Mouse (Mus musculus) G1E (cell line): ENCODE results near the gene Speg.

Experiments used
- CTCF ChIP-seq: IDR thresholded peaks from 2 replicates; pipeline ENCODE4 v1.5.1; 2012; ENCODE audit warnings: low read depth, low read length, inconsistent platforms, mixed read lengths
- GATA1 ChIP-seq: IDR thresholded peaks from 2 replicates; pipeline ENCODE4 v1.6.1; 2012; ENCODE audit warnings: borderline replicate concordance, low read length, inconsistent platforms, mixed read lengths
- GATA2 ChIP-seq: IDR thresholded peaks from 2 replicates; pipeline ENCODE4 v1.6.1; 2012; ENCODE audit warnings: low read depth, low read length, inconsistent platforms, borderline replicate concordance
- POLR2AphosphoS5 ChIP-seq: IDR thresholded peaks from 2 replicates; pipeline ENCODE4 v1.6.1; 2012; ENCODE audit warnings: low read depth, low read length, inconsistent platforms; ENCODE audit not compliant: insufficient replicate concordance
- TAL1 ChIP-seq: conservative IDR thresholded peaks from 2 replicates; pipeline ENCODE4 v1.6.1; 2012; ENCODE audit warnings: low read depth, low read length, inconsistent platforms, mixed read lengths

DNA sequence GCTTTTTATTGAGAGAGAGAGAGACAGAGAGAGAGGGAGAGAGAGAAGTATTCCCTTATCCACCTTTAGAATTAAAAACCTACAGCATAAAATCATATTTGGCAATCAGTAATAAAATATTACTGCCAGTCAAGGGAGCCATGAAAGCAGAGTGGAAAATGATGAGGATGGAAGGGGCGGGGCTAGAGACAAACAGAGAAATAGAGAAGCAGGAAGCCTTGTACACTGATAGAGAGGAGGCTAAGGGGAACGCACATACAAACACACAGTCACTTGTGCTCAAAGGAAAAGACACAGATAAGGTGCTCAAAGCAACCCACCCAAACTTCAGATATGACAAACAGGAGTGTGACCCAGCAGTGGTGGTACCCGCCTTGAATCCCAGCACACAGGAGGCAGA is 11.2 kb upstream of the Speg start:
- TF ChIP-seq CTCF (no peak), GATA1 (no peak), TAL1 (no peak), GATA2 (no peak), POLR2AphosphoS5 (no peak)
